Mouse (Mus musculus) left cerebral cortex, postnatal 4 days (tissue): ENCODE measurements around the gene Prkra. TPM values are rescaled to one million over a fixed set of nuclear protein-coding genes. Genes with fewer than 3 reads are reported as not detected.

Experiments
- DNase-seq: peaks from one replicate; pipeline ENCODE4 v3.0.0-alpha.2; 2022
- intact Hi-C: fragments of 180-260 bp; cut with DNase I; formaldehyde crosslinking; loops from one replicate; pipeline ENCODE4 v1.15.1; 2025
- total RNA-seq, 2 experiments: library from RNA; stranded (reverse); gene quantifications; 2 replicates each; pipeline ENCODE4 v1.2.3; 2021

Gene Prkra
- 10 to 100 TPM; 55.8 to 55.9 TPM for total RNA-seq

- intact Hi-C loops: no loop called here
- peak; percentile 100 for DNase-seq
Observed at GRCm38 (mm10) chr2:76647883-76648570, at the start of gene Prkra, which contains the start of gene Pjvk. TSS of gene Prkra (minus strand) at chr2:76648015. TSS of gene Pjvk (plus strand) at chr2:76648476.

- DNase-seq: no peak
- intact Hi-C loops: no loop called here
Observed at GRCm38 (mm10) chr2:76695290-76695689, 47.5 kb upstream of the Prkra start.

- intact Hi-C loops: no loop called here
- DNase-seq: no peak
Observed at GRCm38 (mm10) chr2:76693765-76694164, 46.0 kb upstream of the Prkra start.

- intact Hi-C loops: no loop called here
- DNase-seq: no peak
Observed at GRCm38 (mm10) chr2:76690436-76691204, 42.8 kb upstream of the Prkra start.

- no peak for DNase-seq
- intact Hi-C loops: no loop called here
Observed at GRCm38 (mm10) chr2:76688162-76688561, 40.3 kb upstream of the Prkra start.

GRCm38 (mm10) chr2:76687608-76688007 is 39.8 kb upstream of the Prkra start:
- intact Hi-C loops: no loop called here
- DNase-seq: no peak

GRCm38 (mm10) chr2:76686986-76687385 is 39.2 kb upstream of the Prkra start:
- DNase-seq: no peak

GRCm38 (mm10) chr2:76682301-76682700 is 34.5 kb upstream of the Prkra start:
- intact Hi-C loops: no loop called here
- no peak for DNase-seq

More at GRCm38 (mm10) chr2:76686986-76687385, 39.2 kb upstream of the Prkra start:
- intact Hi-C loops: no loop called here

- no peak for DNase-seq
- intact Hi-C loops: no loop called here
Observed at GRCm38 (mm10) chr2:76676401-76677226, 28.8 kb upstream of the Prkra start.

- intact Hi-C loops: no loop called here
Observed at GRCm38 (mm10) chr2:76675949-76676348, 28.1 kb upstream of the Prkra start.

GRCm38 (mm10) chr2:76675451-76675850 is 27.6 kb upstream of the Prkra start:
- intact Hi-C loops: no loop called here
- DNase-seq: peak; percentile 33

More at GRCm38 (mm10) chr2:76675949-76676348, 28.1 kb upstream of the Prkra start:
- no peak for DNase-seq

- DNase-seq: peak; percentile 84
- intact Hi-C loops: no loop called here
Observed at GRCm38 (mm10) chr2:76674725-76675427, 27.1 kb upstream of the Prkra start, which contains the start of gene Plekha3. TSS of gene Plekha3 (plus strand) at chr2:76675281.

- DNase-seq: peak; percentile 47
- intact Hi-C loops: no loop called here
Observed at GRCm38 (mm10) chr2:76673472-76674081, 25.8 kb upstream of the Prkra start.

- peak; percentile 92 for DNase-seq
- intact Hi-C loops: no loop called here
Observed at GRCm38 (mm10) chr2:76672966-76673392, 25.2 kb upstream of the Prkra start, which contains the start of gene Fkbp7. TSS of gene Fkbp7 (minus strand) at chr2:76673116.

GRCm38 (mm10) chr2:76672134-76672745 is 24.4 kb upstream of the Prkra start:
- DNase-seq: no peak
- intact Hi-C loops: no loop called here

GRCm38 (mm10) chr2:76671641-76672040 is 23.8 kb upstream of the Prkra start:
- intact Hi-C loops: no loop called here
- DNase-seq: no peak

GRCm38 (mm10) chr2:76667200-76667599 is 19.4 kb upstream of the Prkra start:
- intact Hi-C loops: no loop called here
- no peak for DNase-seq

GRCm38 (mm10) chr2:76665531-76665930 is 17.7 kb upstream of the Prkra start:
- intact Hi-C loops: no loop called here
- no peak for DNase-seq

- DNase-seq: no peak
- intact Hi-C loops: no loop called here
Observed at GRCm38 (mm10) chr2:76659419-76659818, 11.6 kb upstream of the Prkra start.
